Mouse (Mus musculus): ENCODE measurements around the gene Efnb2.

The Efnb2 gene

GRCm38 (mm10) chr8:8609141-8609540 is 51.9 kb downstream of the Efnb2 start:
- no peak for DNase-seq (ENCODE audit: low read depth, low spot score)
- no peaks in the 10 kb centered on the region for H3K36me3 ChIP-seq (ENCODE audit: control insufficient read depth, insufficient read depth, low read length, poor library complexity, severe bottlenecking)
- H3K27me3 ChIP-seq (ENCODE audit: control insufficient read depth, insufficient read depth, low read length, poor library complexity, severe bottlenecking) = no peaks in the 10 kb centered on the region

- Histone ChIP-seq H3K27me3 (ENCODE audit: control insufficient read depth, insufficient read depth, low read length, poor library complexity, severe bottlenecking) (no peaks in the 10 kb centered on the region), H3K36me3 (ENCODE audit: control insufficient read depth, insufficient read depth, low read length, poor library complexity, severe bottlenecking) (no peaks in the 10 kb centered on the region)
- DNase-seq (ENCODE audit: low read depth, low spot score) = no peak
Measured at GRCm38 (mm10) chr8:8605621-8606020, 55.4 kb downstream of the Efnb2 start.

DNA sequence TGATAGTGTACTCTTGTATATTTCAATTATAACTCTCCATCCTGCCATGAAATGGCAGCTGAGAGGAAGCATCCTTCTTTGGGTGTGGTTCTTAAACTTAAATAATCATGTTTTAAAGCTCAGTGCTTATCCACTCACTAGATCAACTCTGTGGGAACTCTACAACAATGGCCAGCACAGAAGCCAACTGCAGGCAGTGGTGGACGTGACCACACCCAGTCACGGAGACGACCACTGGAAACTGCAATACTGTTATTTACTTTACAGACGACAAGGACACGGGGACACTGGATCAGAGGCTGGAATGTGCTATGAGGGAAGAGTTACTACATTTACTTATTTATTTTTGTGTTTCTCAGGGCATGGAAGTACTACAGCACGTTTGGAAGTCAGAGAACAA is 57.2 kb downstream of the Efnb2 start:
- no peak for DNase-seq (ENCODE audit: low read depth, low spot score)
- no peaks in the 10 kb centered on the region for H3K27me3 ChIP-seq (ENCODE audit: control insufficient read depth, insufficient read depth, low read length, poor library complexity, severe bottlenecking)

DNA sequence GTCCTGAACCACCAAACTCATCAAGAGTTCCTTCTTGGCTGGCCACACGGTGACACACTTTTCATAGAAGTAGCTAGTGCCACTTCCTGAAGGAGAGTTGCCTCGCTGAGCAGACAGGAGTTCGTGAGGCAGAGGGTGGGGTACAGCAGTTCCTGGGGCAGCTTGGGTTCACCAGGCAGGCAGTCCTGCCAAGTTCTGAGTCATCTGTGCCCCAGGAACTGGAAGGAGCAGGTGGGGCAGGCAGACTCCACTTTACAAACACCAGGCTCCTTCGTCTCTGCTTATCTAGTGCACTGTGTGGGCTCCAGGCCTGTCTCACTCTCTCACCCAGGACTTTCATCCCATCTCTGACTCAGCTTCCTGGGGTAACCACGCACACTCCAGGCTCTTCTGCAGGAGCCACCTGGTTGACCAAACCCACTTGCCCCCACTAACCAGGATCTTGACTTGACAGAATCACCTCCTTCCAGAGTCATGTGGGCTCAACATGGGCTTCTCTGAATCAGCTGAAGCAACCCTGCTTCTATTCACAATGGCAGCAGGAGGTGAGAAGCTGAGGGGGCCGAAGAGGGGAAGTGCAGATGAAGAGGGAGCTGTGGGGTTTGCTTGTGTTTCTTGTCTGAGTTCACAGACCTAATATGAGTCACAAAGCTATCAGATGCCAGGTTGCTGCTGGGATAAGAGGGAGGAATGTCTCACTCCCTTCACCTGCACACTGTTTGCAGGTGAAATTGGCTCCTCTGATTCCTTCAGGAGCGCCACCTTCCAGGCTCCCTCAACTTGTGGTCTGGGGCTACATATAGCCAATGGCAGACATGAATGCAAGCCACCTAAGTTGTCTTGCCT is 58.2 kb downstream of the Efnb2 start:
- no peak for DNase-seq (ENCODE audit: low read depth, low spot score)
- no peaks in the 10 kb centered on the region for H3K27me3 ChIP-seq (ENCODE audit: control insufficient read depth, insufficient read depth, low read length, poor library complexity, severe bottlenecking)
- no peaks in the 10 kb centered on the region for H3K36me3 ChIP-seq (ENCODE audit: control insufficient read depth, insufficient read depth, low read length, poor library complexity, severe bottlenecking)

More for the DNA sequence above, 57.2 kb downstream of the Efnb2 start:
- no peaks in the 10 kb centered on the region for H3K36me3 ChIP-seq (ENCODE audit: control insufficient read depth, insufficient read depth, low read length, poor library complexity, severe bottlenecking)

DNA sequence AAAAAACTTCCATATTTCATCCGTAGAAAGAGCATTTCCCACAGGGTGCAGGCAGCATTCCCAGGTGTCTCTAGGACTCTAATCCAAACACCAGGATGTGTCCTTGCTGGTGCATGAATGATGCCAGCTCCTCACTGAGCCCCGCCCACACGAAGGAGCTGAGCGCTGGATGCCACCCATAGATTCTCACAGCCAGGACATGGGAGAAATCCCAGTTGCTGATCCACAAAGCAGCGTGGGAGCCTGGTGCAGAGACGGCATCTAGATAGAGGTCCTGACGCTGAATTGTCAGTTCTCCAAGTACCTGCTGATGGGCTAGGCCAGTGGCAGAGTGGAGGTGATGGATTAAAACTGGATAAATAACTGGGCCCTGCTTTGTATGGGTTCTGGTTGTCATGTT is 61.1 kb downstream of the Efnb2 start:
- DNase-seq (ENCODE audit: low read depth, low spot score) = no peak
- no peaks in the 10 kb centered on the region for H3K27me3 ChIP-seq (ENCODE audit: control insufficient read depth, insufficient read depth, low read length, poor library complexity, severe bottlenecking)
- no peaks in the 10 kb centered on the region for H3K36me3 ChIP-seq (ENCODE audit: control insufficient read depth, insufficient read depth, low read length, poor library complexity, severe bottlenecking)

DNA sequence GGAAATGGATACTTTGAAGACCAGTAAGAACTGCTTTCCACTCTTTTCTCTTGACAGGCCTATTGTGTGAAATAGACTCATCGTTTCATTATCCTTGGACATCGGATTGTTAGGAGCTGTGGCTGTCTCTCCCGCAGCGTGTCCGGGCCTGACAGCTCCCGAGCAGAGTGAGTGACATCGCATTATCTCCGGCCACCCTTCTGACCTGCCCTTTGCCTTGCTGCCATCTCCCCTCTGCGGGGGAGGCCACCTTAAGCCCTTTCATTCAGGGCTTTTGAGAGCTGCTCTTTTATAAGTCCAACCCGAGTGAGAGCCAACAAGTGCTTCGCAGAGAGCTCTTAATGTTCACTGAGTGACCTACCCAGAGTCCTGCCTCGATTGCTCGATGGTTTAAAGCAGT is 63.6 kb downstream of the Efnb2 start:
- H3K27me3 ChIP-seq (ENCODE audit: control insufficient read depth, insufficient read depth, low read length, poor library complexity, severe bottlenecking) = no peaks in the 10 kb centered on the region
- no peak for DNase-seq (ENCODE audit: low read depth, low spot score)
- H3K36me3 ChIP-seq (ENCODE audit: control insufficient read depth, insufficient read depth, low read length, poor library complexity, severe bottlenecking) = no peaks in the 10 kb centered on the region

GRCm38 (mm10) chr8:8595831-8596611 is 65.0 kb downstream of the Efnb2 start:
- Histone ChIP-seq H3K27me3 (ENCODE audit: control insufficient read depth, insufficient read depth, low read length, poor library complexity, severe bottlenecking) (no peaks in the 10 kb centered on the region), H3K36me3 (ENCODE audit: control insufficient read depth, insufficient read depth, low read length, poor library complexity, severe bottlenecking) (no peaks in the 10 kb centered on the region)
- no peak for DNase-seq (ENCODE audit: low read depth, low spot score)

GRCm38 (mm10) chr8:8593812-8594211 is 67.2 kb downstream of the Efnb2 start:
- no peak for DNase-seq (ENCODE audit: low read depth, low spot score)
- H3K27me3 ChIP-seq (ENCODE audit: control insufficient read depth, insufficient read depth, low read length, poor library complexity, severe bottlenecking) = no peaks in the 10 kb centered on the region
- no peaks in the 10 kb centered on the region for H3K36me3 ChIP-seq (ENCODE audit: control insufficient read depth, insufficient read depth, low read length, poor library complexity, severe bottlenecking)

DNA sequence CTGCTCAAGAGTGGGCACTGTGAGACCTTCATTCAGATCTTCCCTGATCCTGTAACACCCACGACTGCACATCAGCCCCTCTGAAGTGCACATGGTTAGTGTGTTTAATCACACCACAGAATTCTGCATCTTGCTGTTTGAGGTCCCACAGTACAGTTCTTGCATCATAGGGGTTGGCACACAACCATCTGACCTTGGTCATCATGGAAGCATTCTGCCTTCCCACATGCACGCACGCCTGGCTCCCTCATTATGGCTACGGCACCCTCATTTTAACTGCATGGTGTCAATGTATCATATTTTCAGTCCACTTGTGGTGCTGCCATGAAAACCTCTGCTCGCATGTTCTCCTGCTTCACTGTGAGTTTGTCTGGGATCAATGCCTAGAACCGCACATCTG is 67.7 kb downstream of the Efnb2 start:
- no peaks in the 10 kb centered on the region for H3K36me3 ChIP-seq (ENCODE audit: control insufficient read depth, insufficient read depth, low read length, poor library complexity, severe bottlenecking)
- no peak for DNase-seq (ENCODE audit: low read depth, low spot score)
- no peaks in the 10 kb centered on the region for H3K27me3 ChIP-seq (ENCODE audit: control insufficient read depth, insufficient read depth, low read length, poor library complexity, severe bottlenecking)

DNA sequence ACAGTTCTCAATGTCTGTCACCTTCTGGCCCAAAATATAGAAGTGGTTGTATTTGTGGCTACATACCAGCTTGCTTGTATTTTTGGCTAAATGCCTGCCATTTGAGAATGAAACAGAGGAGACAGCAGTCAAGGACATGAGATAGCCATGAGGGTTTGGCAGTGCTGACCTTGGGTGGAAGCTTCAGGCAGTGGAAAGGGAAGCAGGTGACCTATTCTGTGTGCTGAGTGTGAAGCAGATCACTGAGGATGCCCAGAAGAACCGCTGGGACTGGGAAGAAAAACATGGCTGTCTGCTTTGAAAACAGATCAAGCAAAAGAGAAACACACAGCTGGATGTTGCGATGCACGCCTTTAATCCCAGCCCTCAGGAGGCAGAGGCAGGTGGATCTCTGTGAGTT is 68.7 kb downstream of the Efnb2 start:
- H3K36me3 ChIP-seq (ENCODE audit: control insufficient read depth, insufficient read depth, low read length, poor library complexity, severe bottlenecking) = no peaks in the 10 kb centered on the region
- H3K27me3 ChIP-seq (ENCODE audit: control insufficient read depth, insufficient read depth, low read length, poor library complexity, severe bottlenecking) = no peaks in the 10 kb centered on the region
- DNase-seq (ENCODE audit: low read depth, low spot score) = no peak

DNA sequence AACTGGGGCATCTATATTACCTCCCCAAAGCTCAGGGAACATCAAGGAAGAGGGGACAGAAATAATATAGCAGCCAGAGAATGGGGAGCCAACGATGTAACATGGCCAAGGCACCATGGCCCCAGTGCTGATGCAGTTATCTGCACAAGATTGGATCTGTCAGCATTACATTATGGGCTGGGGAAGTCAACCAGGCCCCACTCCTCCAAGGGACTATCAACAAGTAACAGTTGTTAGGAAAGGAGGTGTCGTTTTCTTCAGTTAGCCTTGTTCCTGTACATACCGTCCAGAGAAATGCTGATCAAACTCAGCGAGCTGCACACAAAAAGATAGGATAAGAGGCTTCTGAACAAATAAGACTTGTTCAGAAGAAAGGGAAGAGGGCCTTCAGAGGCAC is 77.1 kb downstream of the Efnb2 start:
- DNase-seq (ENCODE audit: low read depth, low spot score) = no peak
- Histone ChIP-seq H3K36me3 (ENCODE audit: control insufficient read depth, insufficient read depth, low read length, poor library complexity, severe bottlenecking) (no peaks in the 10 kb centered on the region), H3K27me3 (ENCODE audit: control insufficient read depth, insufficient read depth, low read length, poor library complexity, severe bottlenecking) (no peaks in the 10 kb centered on the region)

GRCm38 (mm10) chr8:8583290-8583980 is 77.6 kb downstream of the Efnb2 start:
- DNase-seq (ENCODE audit: low read depth, low spot score) = no peak
- Histone ChIP-seq H3K27me3 (ENCODE audit: control insufficient read depth, insufficient read depth, low read length, poor library complexity, severe bottlenecking) (no peaks in the 10 kb centered on the region), H3K36me3 (ENCODE audit: control insufficient read depth, insufficient read depth, low read length, poor library complexity, severe bottlenecking) (no peaks in the 10 kb centered on the region)

- H3K36me3 ChIP-seq (ENCODE audit: control insufficient read depth, insufficient read depth, low read length, poor library complexity, severe bottlenecking) = no peaks in the 10 kb centered on the region
- H3K27me3 ChIP-seq (ENCODE audit: control insufficient read depth, insufficient read depth, low read length, poor library complexity, severe bottlenecking) = no peaks in the 10 kb centered on the region
- DNase-seq (ENCODE audit: low read depth, low spot score) = no peak
Measured at GRCm38 (mm10) chr8:8577770-8578303, 83.2 kb downstream of the Efnb2 start.

DNA sequence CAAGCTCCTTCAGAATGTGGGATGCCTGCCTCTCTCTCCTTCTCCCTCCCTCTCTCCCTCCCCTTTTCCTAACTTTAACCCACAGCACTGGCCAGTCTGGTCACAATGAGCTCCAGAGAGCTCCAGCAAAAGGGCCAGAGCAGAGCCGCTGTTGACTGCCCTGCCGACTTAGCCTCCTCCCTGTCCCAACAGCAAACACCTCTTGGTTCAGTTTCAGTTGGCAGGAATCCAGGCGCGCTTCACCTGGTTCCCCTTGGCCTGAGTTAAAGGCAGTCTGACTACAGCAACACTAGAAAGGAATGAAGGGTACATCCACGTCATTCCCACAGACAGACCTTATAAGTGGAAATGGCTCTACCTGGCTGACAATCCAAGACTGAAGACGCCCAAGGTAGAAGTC is 84.2 kb downstream of the Efnb2 start:
- no peak for DNase-seq (ENCODE audit: low read depth, low spot score)
- H3K27me3 ChIP-seq (ENCODE audit: control insufficient read depth, insufficient read depth, low read length, poor library complexity, severe bottlenecking) = no peaks in the 10 kb centered on the region
- no peaks in the 10 kb centered on the region for H3K36me3 ChIP-seq (ENCODE audit: control insufficient read depth, insufficient read depth, low read length, poor library complexity, severe bottlenecking)

- no peak for DNase-seq (ENCODE audit: low read depth, low spot score)
- no peaks in the 10 kb centered on the region for H3K36me3 ChIP-seq (ENCODE audit: control insufficient read depth, insufficient read depth, low read length, poor library complexity, severe bottlenecking)
Measured at GRCm38 (mm10) chr8:8576286-8576685, 84.8 kb downstream of the Efnb2 start.

More at GRCm38 (mm10) chr8:8576286-8576685, 84.8 kb downstream of the Efnb2 start:
- no peaks in the 10 kb centered on the region for H3K27me3 ChIP-seq (ENCODE audit: control insufficient read depth, insufficient read depth, low read length, poor library complexity, severe bottlenecking)
